Mouse (Mus musculus) MEL (cell line): ENCODE results near the gene Bicd2. TPM values are rescaled to one million over a fixed set of nuclear protein-coding genes. Genes with fewer than 3 reads are reported as not detected.
"Not testable (repeated sequence)": the region's sequence is repeated elsewhere in the genome, so short reads cannot be mapped to it uniquely, and the experiment has no call there.

Experiments
- DNase-seq: peaks from one replicate; pipeline ENCODE4 v3.0.0; 2011; ENCODE audit warnings: low read depth, low spot score
- H3K27ac ChIP-seq: 2 replicates; pipeline ENCODE4 v1.5.1; 2012; ENCODE audit warnings: low read depth, mild to moderate bottlenecking, control low read depth, low read length, moderate library complexity; ENCODE audit not compliant: control insufficient read depth
- H3K27me3 ChIP-seq, 2 experiments: fragments of 150-350 bp in 1 of 2; sonication (generic) in 1 of 2; 2 replicates each; pipeline ENCODE4 v1.6.1; 2012; ENCODE audit warnings: low read length in 2 of 2, mild to moderate bottlenecking in 2 of 2, improper control_type of control experiment in 1 of 2, moderate library complexity in 1 of 2; ENCODE audit not compliant: insufficient read depth in 2 of 2, control insufficient read depth in 1 of 2
- H3K36me3 ChIP-seq, 2 experiments: 2 replicates each; pipeline ENCODE4 v1.6.1; 2012 to 2014; ENCODE audit warnings: low read length in 2 of 2, improper control_type of control experiment in 1 of 2, inconsistent platforms in 1 of 2, mild to moderate bottlenecking in 1 of 2; ENCODE audit not compliant: insufficient read depth in 2 of 2, control insufficient read depth in 1 of 2
- H3K4me1 ChIP-seq, 2 experiments: fragments of 150-350 bp in 1 of 2; sonication (generic) in 1 of 2; 2 replicates each; pipeline ENCODE4 v1.6.1; 2012; ENCODE audit warnings: low read length in 2 of 2, improper control_type of control experiment in 1 of 2, mild to moderate bottlenecking in 1 of 2; ENCODE audit not compliant: insufficient read depth in 2 of 2, control insufficient read depth in 1 of 2
- H3K4me3 ChIP-seq, 2 experiments: fragments of 150-350 bp in 1 of 2; sonication (generic) in 1 of 2; 2 replicates each; pipeline ENCODE4 v1.5.1; 2012; ENCODE audit warnings: low read depth in 2 of 2, low read length in 2 of 2, mild to moderate bottlenecking in 2 of 2, moderate library complexity in 2 of 2, control low read depth in 1 of 2, improper control_type of control experiment in 1 of 2; ENCODE audit not compliant: control insufficient read depth in 1 of 2, insufficient read depth in 1 of 2
- H3K79me2 ChIP-seq: 2 replicates; pipeline ENCODE4 v1.6.1; 2012; ENCODE audit warnings: mild to moderate bottlenecking, low read length, moderate library complexity; ENCODE audit not compliant: control insufficient read depth, poor library complexity, insufficient read depth
- H3K9ac ChIP-seq: 2 replicates; pipeline ENCODE4 v1.6.1; 2012; ENCODE audit warnings: low read depth, mild to moderate bottlenecking, control low read depth, low read length, moderate library complexity; ENCODE audit not compliant: control insufficient read depth, poor library complexity, severe bottlenecking
- H3K9me3 ChIP-seq: fragments of 150-350 bp; sonication (generic); replicated peaks from 2 replicates; pipeline ENCODE4 v1.6.1; 2012; ENCODE audit warnings: mild to moderate bottlenecking, low read length, improper control_type of control experiment, moderate library complexity; ENCODE audit not compliant: insufficient read depth
- BHLHE40 ChIP-seq: IDR thresholded peaks from 2 replicates; pipeline ENCODE4 v1.6.1; 2012; ENCODE audit warnings: low read depth, mild to moderate bottlenecking, inconsistent platforms, low read length, improper control_type of control experiment, borderline replicate concordance
- CHD1 ChIP-seq: IDR thresholded peaks from 2 replicates; pipeline ENCODE4 v1.6.1; 2012; ENCODE audit warnings: low read depth, mild to moderate bottlenecking, inconsistent platforms, low read length, improper control_type of control experiment
- ELF1 ChIP-seq: IDR thresholded peaks from 2 replicates; pipeline ENCODE4 v1.6.1; 2014; ENCODE audit warnings: low read depth, mild to moderate bottlenecking, inconsistent platforms, low read length, improper control_type of control experiment, moderate library complexity
- EP300 ChIP-seq, 2 experiments: IDR thresholded peaks; 2 replicates each; pipeline ENCODE4 v1.6.1; 2011; ENCODE audit warnings: improper control_type of control experiment in 2 of 2, low read length in 2 of 2, low read depth in 1 of 2, mild to moderate bottlenecking in 1 of 2
- ETS1 ChIP-seq: IDR thresholded peaks from 2 replicates; pipeline ENCODE4 v1.6.1; 2012; ENCODE audit warnings: low read depth, mild to moderate bottlenecking, inconsistent platforms, low read length, improper control_type of control experiment, moderate library complexity
- GABPA ChIP-seq: IDR thresholded peaks from 2 replicates; pipeline ENCODE4 v1.6.1; 2012; ENCODE audit warnings: low read depth, mild to moderate bottlenecking, inconsistent platforms, low read length, improper control_type of control experiment, moderate library complexity
- GATA1 ChIP-seq: IDR thresholded peaks from 2 replicates; pipeline ENCODE4 v1.6.1; 2011; ENCODE audit warnings: low read depth, low read length, improper control_type of control experiment
- KAT2A ChIP-seq: conservative IDR thresholded peaks from 2 replicates; pipeline ENCODE4 v1.6.1; 2012; ENCODE audit warnings: low read depth, low read length, improper control_type of control experiment, inconsistent platforms
- MAFK ChIP-seq: IDR thresholded peaks from 2 replicates; pipeline ENCODE4 v1.6.1; 2011; ENCODE audit warnings: low read depth, mild to moderate bottlenecking, low read length, improper control_type of control experiment, borderline replicate concordance
- MAZ ChIP-seq: IDR thresholded peaks from 2 replicates; pipeline ENCODE4 v1.6.1; 2012; ENCODE audit warnings: low read depth, mild to moderate bottlenecking, inconsistent platforms, low read length, improper control_type of control experiment
- MEF2A ChIP-seq: IDR thresholded peaks from 2 replicates; pipeline ENCODE4 v1.6.1; 2014; ENCODE audit warnings: low read depth, mild to moderate bottlenecking, inconsistent platforms, low read length, improper control_type of control experiment; ENCODE audit not compliant: poor library complexity, insufficient replicate concordance, severe bottlenecking; ENCODE audit errors: extremely low read depth
- MYC ChIP-seq: IDR thresholded peaks from 2 replicates; pipeline ENCODE4 v1.6.1; 2011; ENCODE audit warnings: low read depth, mild to moderate bottlenecking, low read length, improper control_type of control experiment, moderate library complexity
- POLR2A ChIP-seq, 2 experiments: IDR thresholded peaks; 2 replicates each; pipeline ENCODE4 v1.6.1; 2011 to 2012; ENCODE audit warnings: low read length in 2 of 2, mild to moderate bottlenecking in 2 of 2, control low read depth in 1 of 2, improper control_type of control experiment in 1 of 2, low read depth in 1 of 2, moderate library complexity in 1 of 2; ENCODE audit not compliant: control insufficient read depth in 1 of 2, insufficient read depth in 1 of 2, poor library complexity in 1 of 2
- RAD21 ChIP-seq: IDR thresholded peaks from 2 replicates; pipeline ENCODE4 v1.6.1; 2011; ENCODE audit warnings: mild to moderate bottlenecking, low read depth, low read length, improper control_type of control experiment
- SIN3A ChIP-seq: IDR thresholded peaks from 2 replicates; pipeline ENCODE4 v1.6.1; 2012; ENCODE audit warnings: low read length, improper control_type of control experiment, inconsistent platforms
- TAL1 ChIP-seq: IDR thresholded peaks from 2 replicates; pipeline ENCODE4 v1.6.1; 2012; ENCODE audit warnings: mild to moderate bottlenecking, inconsistent platforms, low read length, moderate library complexity, mixed read lengths
- ZC3H11A ChIP-seq: IDR thresholded peaks from 2 replicates; pipeline ENCODE4 v1.6.1; 2012; ENCODE audit warnings: low read depth, mild to moderate bottlenecking, inconsistent platforms, low read length, improper control_type of control experiment
- ZKSCAN1 ChIP-seq: IDR thresholded peaks from 2 replicates; pipeline ENCODE4 v1.6.1; 2012; ENCODE audit warnings: low read depth, mild to moderate bottlenecking, inconsistent platforms, low read length, improper control_type of control experiment, moderate library complexity
- ZNF384 ChIP-seq: IDR thresholded peaks from 2 replicates; pipeline ENCODE4 v1.6.1; 2012; ENCODE audit warnings: low read depth, mild to moderate bottlenecking, inconsistent platforms, low read length, improper control_type of control experiment
- polyA plus RNA-seq, 2 experiments: library from polyadenylated mRNA; stranded (reverse) in 1 of 2; unstranded in 1 of 2; fragments of >175 nt in 1 of 2; fragments of >200 nt in 1 of 2; gene quantifications; 2 replicates each; pipeline versions ENCODE4 v1.2.1 to v1.2.4; 2012; ENCODE audit warnings: low replicate concordance in 2 of 2, low read depth in 1 of 2; ENCODE audit not compliant: insufficient read length in 2 of 2, insufficient read depth in 1 of 2, missing spikeins in 1 of 2
- total RNA-seq: library from RNA; depleted of rRNA; stranded (reverse); fragments of 300-350 nt; gene quantifications from 2 replicates; pipeline ENCODE4 v1.2.3, GENCODE M21; 2012

Bicd2 gene
- total and polyA plus RNA-seq, 3 experiments = 21.8 to 22.6 TPM; not detected in 1

GRCm38 (mm10) chr13:49370216-49370615 is 28.8 kb downstream of the Bicd2 start:
- not testable (repeated sequence) for H3K79me2 ChIP-seq, H3K36me3 ChIP-seq, H3K27me3 ChIP-seq, H3K9me3 ChIP-seq, H3K9ac ChIP-seq, H3K27ac ChIP-seq, DNase-seq, H3K4me1 ChIP-seq, H3K4me3 ChIP-seq

- H3K4me3 ChIP-seq, H3K36me3 ChIP-seq, H3K9ac ChIP-seq, H3K9me3 ChIP-seq, H3K27ac ChIP-seq, DNase-seq, H3K4me1 ChIP-seq, H3K79me2 ChIP-seq, H3K27me3 ChIP-seq: not testable (repeated sequence)
Observed at GRCm38 (mm10) chr13:49370916-49371315, 29.5 kb downstream of the Bicd2 start.

- Histone ChIP-seq H3K4me3 (no peak overlapping the region), H3K27ac (no peak overlapping the region), H3K36me3 (no peaks in the 10 kb centered on the region; a peak in 1 of 4 replicates), H3K9ac (no peak overlapping the region), H3K79me2 (peaks cover 8% of the 10 kb centered on the region; the same call in 1 of the 2 replicates), H3K9me3 (no peaks in the 10 kb centered on the region), H3K4me1 (no peaks in the 10 kb centered on the region), H3K27me3 (no peaks in the 10 kb centered on the region)
- DNase-seq = no peak
- TF ChIP-seq RAD21 (no peak), MAZ (no peak), GABPA (no peak), CHD1 (no peak), ZC3H11A (no peak), TAL1 (no peak), KAT2A (no peak), ZKSCAN1 (no peak), SIN3A (no peak), MAFK (no peak), MYC (no peak), MEF2A (no peak), ELF1 (no peak), EP300 (IDR thresholded peaks at IDR 0.05; ENCODE audit: low read depth in 1 of 2, low read length in 2 of 2) (no peak), POLR2A (IDR thresholded peaks at IDR 0.05; ENCODE audit: control insufficient read depth in 1 of 2, insufficient read depth in 1 of 2, low read depth in 1 of 2, low read length in 2 of 2, poor library complexity in 1 of 2) (no peak), ETS1 (no peak), ZNF384 (no peak), GATA1 (no peak), BHLHE40 (no peak)
- TF ChIP-seq, all 39 proteins: peak for 0
Observed at GRCm38 (mm10) chr13:49371428-49371899, 30.1 kb downstream of the Bicd2 start.
